Mouse (Mus musculus) ES-Bruce4 (cell line): ENCODE measurements around the gene Rai14.

Experiments
- EP300 ChIP-seq: IDR thresholded peaks from 2 replicates; pipeline ENCODE4 v1.6.1; 2011; ENCODE audit warnings: low read depth, low read length; ENCODE audit not compliant: insufficient read depth
- POLR2A ChIP-seq: IDR thresholded peaks from one replicate; pipeline ENCODE4 v1.8.1; 2011; ENCODE audit warnings: low read length; ENCODE audit not compliant: insufficient read depth

- TF ChIP-seq POLR2A (no peak), EP300 (peak; percentile 54; the same call in 1 of the 2 replicates)
These were observed 28.6 kb downstream of the Rai14 start for GRCm38 (mm10) chr15:10685692-10686430.
